Mouse (Mus musculus) cerebellum, adult 18-20 months (tissue): Measurements from ENCODE around the gene Tead2.

Experiments
- DNase-seq, 2 experiments: peaks; one replicate each; pipeline ENCODE4 v3.0.0; 2021

Gene Tead2

DNA sequence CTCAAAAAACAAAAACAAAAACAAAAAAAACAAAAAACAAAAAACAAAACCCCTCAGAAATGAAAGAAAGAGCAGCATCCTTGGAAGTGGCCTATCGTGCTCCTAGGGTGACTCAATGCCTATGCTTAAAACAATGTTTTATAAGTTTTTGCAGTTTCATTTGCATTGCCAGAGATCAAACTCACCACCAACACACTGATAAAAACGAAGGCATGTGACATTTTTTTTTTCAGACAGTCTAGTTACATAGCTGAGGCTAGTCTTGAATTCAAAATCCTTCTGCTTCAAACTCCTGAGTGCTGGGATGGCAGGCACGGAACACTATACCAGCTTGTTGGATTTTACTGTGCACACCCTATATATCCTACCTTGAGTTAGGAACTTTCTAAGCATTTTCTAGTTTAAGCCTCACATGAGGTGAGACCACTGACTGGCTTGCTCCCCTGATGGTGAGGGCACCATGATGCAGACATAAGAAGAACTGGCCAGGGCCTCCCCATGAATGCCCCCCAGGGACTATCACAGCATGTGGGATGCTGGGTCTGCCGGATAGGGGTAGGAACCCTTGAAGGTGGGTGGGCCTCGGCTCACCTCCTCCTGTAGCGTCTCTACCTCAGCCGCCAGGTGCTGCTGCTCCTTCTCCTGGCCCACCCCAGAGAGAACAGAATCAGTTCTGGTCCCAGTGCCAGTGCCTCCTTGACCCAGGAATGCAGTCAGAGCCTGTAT, 22.8 kb upstream of the Tead2 start:
- DNase-seq, result peak in 1 of 2 experiments; percentile 36

DNA sequence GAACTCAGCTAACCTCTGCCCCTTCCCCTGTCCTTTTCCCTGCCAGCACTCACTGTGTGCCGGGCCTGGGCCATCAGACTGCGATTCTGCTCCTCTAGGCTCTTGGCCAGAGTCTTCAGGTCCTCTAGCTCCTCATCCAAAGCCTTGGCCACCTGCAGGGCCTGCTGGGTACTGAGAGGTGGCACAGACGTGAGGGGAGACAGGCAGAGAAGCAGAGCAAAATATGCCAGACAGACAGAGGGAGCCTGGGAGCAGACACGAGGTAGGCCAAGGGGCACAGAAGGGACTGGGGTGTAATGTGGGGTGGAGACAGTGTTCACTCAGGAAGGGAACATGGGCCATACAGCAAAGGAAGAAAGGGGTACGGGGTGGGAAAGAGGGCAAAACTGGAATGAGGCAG, 22.1 kb upstream of the Tead2 start:
- DNase-seq, result peak; percentile 61 to 70

GRCm38 (mm10) chr7:45193871-45194785, 21.4 kb upstream of the Tead2 start:
- peak; percentile 65 to 72 for DNase-seq

GRCm38 (mm10) chr7:45195341-45196175, 20.0 kb upstream of the Tead2 start:
- peak; percentile 58 to 59 for DNase-seq

GRCm38 (mm10) chr7:45196176-45196535, 19.4 kb upstream of the Tead2 start:
- peak in 1 of 2 experiments; percentile 22 for DNase-seq

DNA sequence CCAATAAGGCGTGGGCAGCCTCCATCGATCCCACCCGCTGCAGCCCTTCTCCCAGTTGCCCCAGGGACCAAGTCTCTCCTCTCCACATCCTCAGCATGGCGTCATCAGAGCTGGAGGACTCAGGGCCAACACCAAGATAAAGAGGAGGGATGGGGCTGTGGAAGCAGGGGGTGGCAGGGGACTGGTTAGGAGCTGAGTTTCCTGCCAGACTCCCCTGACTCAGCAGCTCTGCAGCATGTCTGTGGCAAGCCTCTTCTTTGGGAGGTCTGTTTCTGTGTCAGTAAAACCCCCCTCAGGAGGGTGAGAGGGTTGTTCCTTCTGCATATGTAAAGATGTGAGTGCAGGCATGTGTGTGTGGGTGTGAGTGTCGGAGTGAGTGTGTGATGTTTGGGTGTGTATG, 18.6 kb upstream of the Tead2 start:
- peak in 1 of 2 experiments; percentile 21 for DNase-seq

DNA sequence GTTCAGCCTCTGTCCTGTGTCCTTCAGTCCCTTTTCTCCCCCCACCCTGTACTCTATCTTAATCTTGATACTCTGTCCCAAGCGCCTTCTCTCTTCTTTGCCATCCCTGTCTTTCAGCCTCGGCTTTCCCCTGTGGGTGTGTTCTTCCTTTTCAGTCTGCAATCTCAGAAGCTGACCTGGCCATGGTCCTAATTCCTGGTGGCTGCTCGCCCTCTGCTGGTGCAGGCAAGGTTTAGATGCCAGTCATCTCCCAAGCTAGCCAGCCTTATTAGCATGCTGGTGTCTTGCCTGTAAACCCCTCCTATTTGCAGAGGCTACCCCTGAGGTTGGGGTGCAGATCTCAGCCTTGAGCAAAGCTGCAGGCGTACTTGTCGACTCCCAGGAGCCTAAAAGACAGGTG, 17.1 kb upstream of the Tead2 start:
- DNase-seq, result peak; percentile 90 to 93

DNA sequence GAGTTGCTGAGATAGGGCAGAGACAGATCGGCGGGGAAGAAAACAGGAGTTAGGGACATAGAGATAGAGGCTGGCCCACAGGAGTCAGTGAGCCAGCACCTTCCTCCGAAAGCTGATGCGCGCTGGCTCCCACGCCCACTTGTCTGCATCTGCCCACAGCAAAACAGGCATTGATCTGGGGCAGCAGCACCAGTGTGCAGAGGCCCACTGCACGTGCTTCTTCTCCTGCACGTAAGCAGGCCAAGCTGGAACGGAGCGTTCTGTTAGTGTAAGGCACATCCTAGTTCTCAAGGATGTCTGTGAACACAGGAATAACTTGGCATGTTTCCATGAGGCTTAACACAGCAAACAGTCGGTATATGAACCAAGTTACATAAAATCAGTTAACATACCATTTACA, 16.6 kb upstream of the Tead2 start:
- DNase-seq, result peak in 1 of 2 experiments; percentile 39

GRCm38 (mm10) chr7:45202654-45203053, 12.9 kb upstream of the Tead2 start:
- no peak for DNase-seq

GRCm38 (mm10) chr7:45204380-45205143, 11.0 kb upstream of the Tead2 start, which contains the start of gene Ccdc155:
Ccdc155 (minus strand) TSS chr7:45204892.
- DNase-seq, result peak; percentile 94 to 97

GRCm38 (mm10) chr7:45208260-45208659, 7.3 kb upstream of the Tead2 start:
- DNase-seq, result no peak

DNA sequence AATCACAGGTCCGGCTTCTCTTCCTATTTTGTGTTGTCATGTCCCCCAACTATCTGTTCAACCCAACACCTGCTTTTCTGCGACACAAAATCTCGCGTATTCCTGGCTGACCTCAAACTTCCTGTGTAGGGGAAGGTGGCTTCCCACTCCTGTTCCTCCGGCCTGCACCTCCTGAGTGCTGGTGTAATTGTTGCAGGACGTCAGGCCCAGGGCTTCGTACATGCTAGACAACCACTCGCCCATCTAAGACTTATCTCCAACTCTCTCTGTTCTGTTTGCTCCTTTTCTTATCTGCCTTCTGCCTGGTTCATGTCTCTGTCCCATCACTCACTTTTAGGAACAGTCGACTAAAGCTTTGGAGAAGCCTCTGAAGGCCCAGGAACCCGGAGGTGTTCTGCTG, 4.5 kb upstream of the Tead2 start:
- DNase-seq, result no peak

- no peak for DNase-seq
These were observed 3.7 kb upstream of the Tead2 start, which contains the start of gene Dkkl1 for GRCm38 (mm10) chr7:45211851-45212251. Dkkl1 (minus strand) TSS chr7:45212147.

GRCm38 (mm10) chr7:45212356-45212755, 3.2 kb upstream of the Tead2 start:
- DNase-seq, result no peak

DNA sequence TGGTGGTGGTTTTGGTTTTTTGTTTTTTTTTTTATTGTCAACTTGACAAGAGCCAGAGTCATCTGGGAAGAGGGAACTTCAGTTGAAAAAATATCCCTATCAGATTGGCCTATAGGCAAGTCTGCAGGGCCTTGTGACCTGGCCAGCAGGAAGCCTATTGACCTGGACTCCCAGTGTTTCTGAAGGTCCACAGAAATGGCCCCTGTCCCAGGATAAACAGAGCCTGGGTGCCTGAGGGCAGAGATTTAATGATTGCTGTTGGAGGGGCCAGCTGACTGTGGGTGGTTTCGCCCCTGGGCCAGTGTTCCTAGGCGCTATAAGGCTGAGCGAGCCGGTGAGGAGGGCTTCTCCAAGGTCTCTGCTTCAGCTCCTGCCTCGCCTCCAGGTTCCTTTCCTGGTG, 1.8 kb upstream of the Tead2 start:
- DNase-seq, result no peak

DNA sequence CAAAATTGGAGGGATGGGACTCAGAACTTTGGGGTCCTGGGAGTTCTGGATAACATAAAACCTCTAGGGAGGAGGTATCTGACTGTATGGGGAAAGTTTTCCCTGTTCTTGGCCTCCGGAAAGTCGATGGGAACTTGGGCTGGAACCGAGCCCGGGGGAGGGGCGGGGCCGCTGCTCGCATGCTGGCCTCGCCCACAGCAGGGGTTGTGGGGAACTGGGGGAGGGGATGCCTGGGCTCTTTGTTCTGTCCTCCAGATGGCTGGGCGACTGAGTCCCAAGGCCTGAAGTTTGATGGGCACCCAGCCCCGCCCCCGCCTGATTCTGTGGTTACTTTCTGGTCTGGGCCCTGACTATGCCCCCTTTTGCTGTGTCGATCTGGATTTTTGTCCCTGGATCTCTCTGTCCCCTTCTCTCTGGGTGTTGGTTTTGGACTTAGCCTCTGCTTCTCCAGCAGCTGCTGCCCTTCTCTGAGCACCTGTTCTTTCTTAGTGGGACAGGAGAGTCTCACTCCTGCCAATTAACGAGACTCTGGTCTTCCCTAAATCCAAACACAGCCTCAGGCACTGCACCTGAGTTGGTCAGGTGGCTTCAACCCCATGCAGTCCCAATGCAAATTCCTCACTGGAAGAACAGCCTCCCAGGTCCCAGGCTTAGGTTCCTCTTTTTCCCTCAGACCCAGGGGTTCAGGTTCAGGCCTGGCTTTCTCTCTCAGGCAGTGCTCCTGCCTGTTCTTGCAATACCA, 1.1 kb downstream of the Tead2 start:
- DNase-seq, result no peak

DNA sequence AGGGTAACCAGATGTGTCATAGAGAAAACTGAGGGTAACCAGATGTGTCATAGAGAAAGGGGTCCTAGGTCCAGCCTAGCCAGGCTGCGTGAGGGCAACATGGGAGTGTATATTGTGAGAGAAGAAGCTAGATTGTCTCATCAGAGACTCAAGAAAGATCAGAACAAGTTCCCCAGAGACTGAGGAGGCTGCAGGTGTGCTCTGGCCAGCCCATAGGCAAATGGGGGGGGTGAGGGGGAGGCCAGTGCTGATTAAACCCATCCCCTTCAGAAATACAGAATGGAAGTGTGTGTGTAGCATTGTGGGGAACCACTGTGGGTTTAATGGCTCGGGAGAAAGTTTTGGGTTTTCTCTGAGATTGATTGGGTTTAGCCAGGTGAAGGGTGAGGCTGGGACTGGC, 6.1 kb downstream of the Tead2 start:
- DNase-seq, result no peak

DNA sequence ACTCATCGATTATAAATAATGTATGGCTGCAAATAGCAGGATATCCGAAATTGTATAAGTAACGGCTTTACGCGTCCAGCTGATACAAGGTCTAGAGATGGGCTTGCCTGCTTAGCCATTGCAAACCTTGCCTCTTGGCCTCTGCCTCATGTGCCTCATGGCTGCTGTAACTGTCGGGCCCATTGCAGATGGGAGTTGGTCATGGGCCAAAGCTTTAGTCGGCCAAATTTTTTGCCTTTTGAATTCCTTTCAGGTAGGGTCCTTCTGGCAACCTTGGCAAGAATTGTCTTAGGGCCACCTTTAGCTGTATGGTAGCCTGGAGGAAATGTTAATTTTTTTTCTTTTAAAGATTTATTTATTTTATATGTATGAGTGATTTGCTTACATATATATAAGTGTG, 9.3 kb downstream of the Tead2 start:
- DNase-seq, result no peak

- no peak for DNase-seq
These were observed 10.9 kb downstream of the Tead2 start for GRCm38 (mm10) chr7:45226421-45226820.

- DNase-seq, result no peak
These were observed 13.0 kb downstream of the Tead2 start for GRCm38 (mm10) chr7:45228548-45228947.

GRCm38 (mm10) chr7:45229046-45229445, 13.5 kb downstream of the Tead2 start:
- no peak for DNase-seq
